ENCODE assay signal across 8 mouse cellular contexts in the genomic region with DNA sequence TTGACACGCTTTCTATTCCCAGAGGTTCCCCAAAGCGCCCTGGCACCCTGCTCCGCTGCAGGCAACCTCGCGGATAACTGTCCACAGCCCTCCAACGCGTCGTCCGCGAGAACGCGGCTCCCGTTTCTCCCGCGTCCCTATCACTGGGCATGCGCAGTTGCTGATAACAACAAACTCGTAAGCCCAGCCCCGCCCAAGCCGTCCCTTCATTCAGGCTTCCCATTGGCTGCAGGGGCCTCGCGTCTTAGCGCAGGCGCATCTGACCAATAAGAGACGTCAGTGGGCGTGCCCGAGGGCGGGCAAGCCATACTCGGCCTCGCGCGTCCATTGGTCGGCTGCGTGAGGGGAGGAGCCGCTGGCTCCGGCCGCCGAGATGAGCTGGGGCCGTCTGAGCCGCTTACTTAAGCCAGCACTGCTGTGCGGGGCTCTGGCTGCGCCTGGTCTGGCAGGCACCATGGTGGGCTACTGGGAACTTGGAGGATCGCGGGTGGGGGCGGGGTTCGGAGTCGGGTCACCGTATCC. TPM values are rescaled to one million over a fixed set of nuclear protein-coding genes. Genes with fewer than 3 reads are reported as not detected.
DNase-seq lines count a peak whose midpoint lies in the region; ATAC-seq and TF ChIP-seq lines count a peak whose summit lies in the region.

No protein-coding gene starts in this region.

- TF ChIP-seq CTCF in cortical plate, adult 2 months (IDR thresholded peaks at IDR 0.05; ENCODE audit: extremely low read depth, insufficient read depth, low read length): no peak

- peak overlapping the region; percentile 75 for H3K4me3 ChIP-seq in cortical plate, adult 2 months (ENCODE audit: insufficient read depth, low read length)

- H3K27ac ChIP-seq in cortical plate, adult 2 months (ENCODE audit: insufficient read depth, low read length): peak overlapping the region; percentile 97

- DNase-seq in gastrocnemius, adult 8-10 months (ENCODE audit: low spot score in 2 of 2): peak; percentile 99 to 100
- DNase-seq in induced T-regulatory cell, adult 2 months (ENCODE audit: low read depth): peak; percentile 100
- peak; percentile 99 to 100 for DNase-seq in left cerebral cortex, adult 9 months (ENCODE audit: low spot score in 2 of 2)
- peak; percentile 99 for DNase-seq in right cerebral cortex, postnatal 14 days
- peak; percentile 99 to 100 for DNase-seq in urinary bladder, postnatal 36 days (ENCODE audit: low spot score in 2 of 2)

- no peaks in the 10 kb centered on the region; the same call in 1 of the 2 replicates for H3K4me1 ChIP-seq in cortical plate, adult 2 months (ENCODE audit: control insufficient read depth, insufficient read depth, low read length)

- peak; percentile 85 for TF ChIP-seq POLR2A in cortical plate, adult 2 months (IDR thresholded peaks at IDR 0.05; ENCODE audit: extremely low read depth, insufficient read depth, low read length)

- ATAC-seq in activated CD4-positive, CD25-positive, alpha-beta regulatory T cell, adult 4 months: peak; percentile 94
- peak; percentile 86 for ATAC-seq in megakaryocyte progenitor cell, adult 5-6 weeks (replicated peaks; ENCODE audit: poor library complexity)

RNA-seq across cellular contexts. Expression of a gene that starts 6.4 kb away (rescaled TPM):
- 100 to 1,000 TPM; 346 to 370 TPM for polyA plus RNA-seq in activated CD4-positive, CD25-positive, alpha-beta regulatory T cell, adult 4 months (2017; shearing (Covaris generic))
- polyA plus RNA-seq in cortical plate, adult 2 months (2012; rRNA removed): 890 and 934 TPM in 2 replicates
- total RNA-seq in gastrocnemius, adult 8-10 months (2022): 100 to 1,000 TPM; 510 to 613 (median 541) TPM
- total RNA-seq in megakaryocyte progenitor cell, adult 5-6 weeks (2015): 253 and 271 TPM in 2 replicates
- total RNA-seq in megakaryocyte progenitor cell, adult 5-6 weeks (2017): 358 and 365 TPM in 2 replicates

RNA-seq across cellular contexts. Expression of a gene that starts 13.7 kb away (rescaled TPM):
- polyA plus RNA-seq in activated CD4-positive, CD25-positive, alpha-beta regulatory T cell, adult 4 months (2017; shearing (Covaris generic)): 100 to 1,000 TPM; 174 to 175 TPM
- polyA plus RNA-seq in cortical plate, adult 2 months (2012; rRNA removed): 236 and 245 TPM in 2 replicates
- 10 to 100 TPM; 38.3 to 47.6 (median 39.7) TPM for total RNA-seq in gastrocnemius, adult 8-10 months (2022)
- total RNA-seq in megakaryocyte progenitor cell, adult 5-6 weeks (2015): 93.3 and 99.5 TPM in 2 replicates
- 74.3 and 89.9 TPM in 2 replicates for total RNA-seq in megakaryocyte progenitor cell, adult 5-6 weeks (2017)

RNA-seq across cellular contexts. Expression of a gene that starts 36.9 kb away (rescaled TPM):
- 100 to 1,000 TPM; 196 to 326 TPM for polyA plus RNA-seq in activated CD4-positive, CD25-positive, alpha-beta regulatory T cell, adult 4 months (2017; shearing (Covaris generic))
- polyA plus RNA-seq in cortical plate, adult 2 months (2012; rRNA removed): 6.6 and 7.2 TPM in 2 replicates
- total RNA-seq in gastrocnemius, adult 8-10 months (2022): 1 to 10 TPM in 2 of 4 experiments, under 1 TPM in 2; 0.48 to 1.3 (median 0.84) TPM
- 64.1 and 69.0 TPM in 2 replicates for total RNA-seq in megakaryocyte progenitor cell, adult 5-6 weeks (2015)
- total RNA-seq in megakaryocyte progenitor cell, adult 5-6 weeks (2017): 112 and 121 TPM in 2 replicates

RNA-seq across cellular contexts. Expression of a gene that starts 52.1 kb away (rescaled TPM):
- polyA plus RNA-seq in activated CD4-positive, CD25-positive, alpha-beta regulatory T cell, adult 4 months (2017; shearing (Covaris generic)): 10 to 100 TPM; 26.8 to 32.5 TPM
- 22.9 and 24.4 TPM in 2 replicates for polyA plus RNA-seq in cortical plate, adult 2 months (2012; rRNA removed)
- 1 to 10 TPM; 4.8 to 5.7 (median 5.3) TPM for total RNA-seq in gastrocnemius, adult 8-10 months (2022)
- 16.9 and 19.5 TPM in 2 replicates for total RNA-seq in megakaryocyte progenitor cell, adult 5-6 weeks (2015)
- 19.1 and 24.0 TPM in 2 replicates for total RNA-seq in megakaryocyte progenitor cell, adult 5-6 weeks (2017)

RNA-seq across cellular contexts. Expression of a gene that starts 57.0 kb away (rescaled TPM):
- 10 to 100 TPM; 13.2 to 17.0 TPM for polyA plus RNA-seq in activated CD4-positive, CD25-positive, alpha-beta regulatory T cell, adult 4 months (2017; shearing (Covaris generic))
- 10.9 and 11.5 TPM in 2 replicates for polyA plus RNA-seq in cortical plate, adult 2 months (2012; rRNA removed)
- 1 to 10 TPM; 7.3 to 8.6 (median 8.1) TPM for total RNA-seq in gastrocnemius, adult 8-10 months (2022)
- total RNA-seq in megakaryocyte progenitor cell, adult 5-6 weeks (2015): 15.4 and 15.8 TPM in 2 replicates
- 17.0 and 17.5 TPM in 2 replicates for total RNA-seq in megakaryocyte progenitor cell, adult 5-6 weeks (2017)

Comparison
In these comparisons a context has a peak if more than half of its experiments do, and no peak if none do; other contexts are left out.
1. Peak in every context shown above with its lines: DNase-seq, ATAC-seq, H3K4me3 ChIP-seq and H3K27ac ChIP-seq.
2. RNA of a gene that starts 36.9 kb away (total RNA-seq): 64.1 to 121 TPM in megakaryocyte progenitor cell, adult 5-6 weeks; 0.48 to 1.3 TPM in gastrocnemius, adult 8-10 months; every median in the first group is over 10 times any median in the second.